Mouse (Mus musculus) ES-CJ7 (cell line): Measurements from ENCODE around the gene Pik3cd.
A peak's percentile ranks its signal among the peaks of the same experiment; 100 is the strongest.

Experiments
- DNase-seq: peaks from one replicate; pipeline ENCODE4 v3.0.0; 2011; ENCODE audit warnings: low read depth, low spot score

The Pik3cd gene

DNA sequence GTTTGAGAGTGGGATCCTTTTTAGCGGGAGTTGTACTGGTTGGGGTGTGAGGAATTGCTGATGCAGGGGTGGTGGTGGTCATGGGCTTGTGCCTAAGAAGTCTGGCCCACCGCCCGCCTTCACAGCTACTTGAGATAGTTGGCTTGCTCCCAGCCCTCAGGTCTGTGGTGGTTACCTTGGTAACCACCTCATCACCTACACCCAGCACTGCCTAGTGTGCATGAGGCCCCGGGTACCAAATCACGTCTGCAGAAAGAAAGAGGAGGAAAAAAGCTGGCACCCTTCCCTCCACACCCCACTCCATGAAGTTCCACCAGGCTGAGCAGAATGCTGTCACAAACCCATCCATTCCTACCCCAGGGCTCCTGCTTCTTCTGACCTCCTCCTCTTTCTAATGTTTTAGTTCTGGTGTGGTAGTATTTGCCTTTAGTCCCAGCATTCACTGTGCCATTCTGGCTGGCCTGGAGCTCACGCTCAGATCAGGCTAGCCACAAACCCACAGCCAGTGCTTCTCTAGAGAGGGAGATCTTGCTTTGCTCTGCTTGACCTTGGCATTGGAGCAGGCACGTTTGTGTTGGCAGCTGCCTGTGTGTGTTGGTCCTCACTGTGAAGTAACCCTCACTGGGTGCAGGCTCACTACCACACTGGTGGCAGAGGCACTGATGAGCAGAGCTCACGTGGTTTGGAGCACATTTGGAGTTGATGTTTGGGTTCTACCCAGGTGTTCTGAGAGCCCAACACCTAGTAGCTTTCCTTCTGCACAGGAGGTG, 92.9 kb downstream of the Pik3cd start:
- DNase-seq: no peak

DNA sequence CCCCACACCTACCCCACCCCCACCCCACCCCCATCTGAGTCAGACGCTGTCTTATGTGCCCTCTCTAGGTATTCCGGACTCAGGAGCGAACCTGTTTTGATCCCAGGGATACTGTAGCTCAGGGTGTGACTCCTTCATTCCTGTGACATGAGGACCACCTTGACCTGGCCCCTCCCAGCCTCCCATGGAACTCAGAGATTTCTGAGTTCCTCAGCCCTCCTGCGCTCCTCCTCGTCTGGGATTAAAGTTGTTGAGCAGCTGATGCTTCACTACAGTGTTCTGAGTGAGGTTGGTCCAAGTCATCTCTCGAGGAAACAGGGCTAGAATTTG, 94.1 kb downstream of the Pik3cd start:
- no peak for DNase-seq

DNA sequence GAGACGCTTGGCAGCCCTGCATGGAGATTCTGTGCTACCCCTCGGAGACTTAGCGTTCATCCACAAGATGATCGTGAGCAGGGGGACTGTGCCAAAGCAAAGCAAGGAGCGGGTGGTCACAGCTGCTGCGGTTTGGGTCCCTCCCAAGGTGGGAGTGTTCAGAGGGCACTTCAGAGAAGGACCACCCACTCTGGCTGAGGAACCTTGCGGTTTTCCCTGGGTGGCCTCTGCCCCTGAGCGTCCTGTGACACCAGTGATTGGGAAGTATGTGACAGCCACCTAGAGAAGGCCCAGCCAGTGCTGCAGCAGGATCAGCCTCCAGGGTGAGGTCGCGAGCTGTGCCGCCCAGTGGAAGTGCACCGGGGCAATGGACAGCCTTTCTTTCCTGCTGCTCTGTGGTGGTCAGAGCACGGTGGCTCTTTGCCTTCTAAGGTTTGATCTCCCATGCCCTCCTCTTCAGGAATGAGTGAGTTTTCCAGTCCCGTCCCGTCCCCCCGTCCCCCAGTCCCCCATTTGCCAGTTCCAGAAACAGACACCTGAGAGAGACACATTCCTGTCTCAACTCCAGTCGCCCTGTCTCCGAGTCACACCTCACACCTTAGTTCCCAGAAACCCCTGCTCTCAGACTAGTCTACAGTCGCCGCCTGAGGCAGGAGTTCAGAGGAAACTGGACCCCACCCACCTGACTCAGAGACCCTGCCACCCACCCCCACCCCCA, 94.6 kb downstream of the Pik3cd start:
- peak; percentile 87 for DNase-seq

DNA sequence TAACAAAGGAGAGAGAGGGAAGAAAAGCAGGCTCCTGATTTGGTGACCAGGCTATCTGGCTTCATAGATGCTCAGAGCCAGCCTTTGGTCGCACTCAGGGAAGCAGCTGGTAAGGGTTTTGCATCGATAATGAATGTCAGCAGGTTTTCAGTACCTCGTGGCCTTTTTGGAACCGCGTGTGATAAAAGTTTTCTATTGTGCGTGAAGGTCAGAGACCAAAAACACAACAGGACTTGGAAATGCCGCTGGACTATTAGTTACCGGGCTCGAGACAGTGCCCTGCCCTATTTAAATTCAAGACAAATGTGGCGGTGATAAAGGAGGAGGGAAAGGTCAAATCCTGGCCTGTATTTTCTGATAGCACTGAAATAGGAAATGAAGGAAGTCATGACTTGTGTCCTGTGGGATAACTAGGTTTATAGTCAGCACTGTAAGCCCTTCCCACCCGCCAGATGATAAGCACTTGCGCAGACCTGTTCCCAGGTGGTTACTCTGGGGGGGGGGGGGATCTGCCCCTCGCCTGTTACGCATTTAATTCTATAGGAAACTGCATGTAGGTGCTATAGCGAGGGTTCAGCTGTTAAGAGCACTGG, 95.5 kb downstream of the Pik3cd start:
- no peak for DNase-seq

DNA sequence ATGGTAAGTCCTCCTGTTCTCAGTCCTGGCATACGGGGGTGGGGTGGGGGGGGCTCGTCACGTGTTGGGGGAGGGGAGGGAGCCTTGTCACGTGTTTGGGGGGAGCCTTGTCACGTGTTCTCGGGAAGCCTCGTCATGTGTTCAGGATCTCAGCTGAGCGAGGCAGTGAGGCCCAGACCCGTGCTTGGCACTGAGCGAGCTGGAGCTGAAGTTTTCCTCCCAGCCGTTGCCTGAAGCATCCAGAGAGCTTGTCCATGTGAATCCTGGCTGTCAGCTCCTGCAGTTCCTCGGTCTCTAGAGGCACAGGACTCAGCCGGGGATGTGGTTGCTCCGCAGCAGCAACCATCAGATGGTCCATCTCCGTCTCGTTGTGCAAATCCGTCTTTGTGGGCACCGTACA, 96.3 kb downstream of the Pik3cd start:
- DNase-seq: no peak

DNA sequence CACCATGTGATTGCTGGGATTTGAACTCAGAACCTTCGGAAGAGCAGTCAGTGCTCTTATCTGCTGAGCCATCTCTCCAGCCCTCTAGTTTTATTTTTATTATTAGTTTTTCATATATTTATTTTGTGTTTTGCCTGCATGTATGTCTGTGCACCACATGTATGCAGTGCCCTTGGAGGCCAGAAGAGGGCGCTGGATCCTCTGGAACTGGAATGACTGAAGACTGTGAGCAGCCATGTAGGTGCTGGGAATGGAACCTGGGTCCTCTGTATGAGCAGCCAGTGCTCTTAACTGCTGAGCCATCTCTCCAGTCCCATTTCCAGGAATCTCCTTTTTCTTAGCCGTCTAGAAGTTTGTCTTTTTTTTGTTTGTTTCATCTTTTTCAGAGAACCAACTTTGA, 97.9 kb downstream of the Pik3cd start:
- peak; percentile 62 for DNase-seq

DNA sequence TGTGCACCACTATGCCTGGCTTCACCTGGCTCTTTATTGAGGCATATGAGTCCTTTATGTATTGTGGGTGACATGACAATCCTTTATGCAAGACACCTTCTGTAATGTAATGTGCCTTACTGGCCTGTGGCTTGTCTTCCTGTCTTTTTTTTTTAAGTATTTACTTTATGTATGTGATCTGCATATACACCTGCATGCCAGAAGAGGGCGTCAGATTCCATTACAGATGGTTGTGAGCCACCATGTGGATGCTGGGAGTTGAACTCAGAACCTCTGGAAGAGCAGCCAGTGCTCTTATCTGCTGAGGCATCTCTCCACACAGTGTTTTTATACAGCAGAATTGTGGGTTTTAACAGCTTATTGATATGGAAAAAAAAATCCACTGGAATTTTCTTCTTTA, 98.5 kb downstream of the Pik3cd start:
- DNase-seq: no peak

DNA sequence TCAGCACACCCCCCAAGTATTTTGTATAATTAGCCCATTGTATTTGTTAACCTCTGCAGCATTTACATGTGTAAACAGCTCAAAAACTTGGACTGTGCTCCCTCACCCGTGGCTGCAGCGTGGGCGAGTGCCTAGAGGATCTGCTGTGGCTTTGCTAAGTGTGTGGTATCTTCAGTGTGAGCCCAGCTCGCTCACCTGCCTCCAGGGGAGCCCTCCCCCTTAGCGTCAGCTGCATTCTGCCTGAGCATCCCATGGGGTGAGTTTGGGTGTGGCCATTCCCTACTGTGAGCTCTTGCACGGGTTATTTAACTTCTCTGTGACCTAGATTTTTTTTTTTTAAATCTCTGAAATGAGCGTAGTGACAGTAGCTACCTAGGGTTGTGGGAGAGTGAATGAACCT, 100.1 kb downstream of the Pik3cd start:
- DNase-seq: peak; percentile 72

DNA sequence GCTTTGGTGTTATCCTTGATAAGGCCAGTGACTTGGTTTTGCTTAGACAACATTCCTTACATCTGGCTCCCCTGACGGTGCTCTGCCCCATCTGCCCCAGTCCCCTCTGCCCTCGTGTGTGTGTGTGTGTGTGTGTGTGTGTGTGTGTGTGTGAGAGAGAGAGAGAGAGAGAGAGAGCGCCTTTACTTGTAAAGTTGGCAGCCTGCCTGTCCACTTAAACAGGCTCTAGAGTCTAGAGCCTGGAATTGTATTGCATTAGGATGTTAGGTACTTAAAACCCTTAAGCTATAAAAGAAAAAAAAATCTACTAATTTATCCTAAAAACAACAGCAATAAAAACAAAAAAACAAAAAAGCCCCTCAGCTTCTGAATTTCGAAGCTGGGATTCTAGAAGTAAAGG, 100.9 kb downstream of the Pik3cd start:
- DNase-seq: no peak

DNA sequence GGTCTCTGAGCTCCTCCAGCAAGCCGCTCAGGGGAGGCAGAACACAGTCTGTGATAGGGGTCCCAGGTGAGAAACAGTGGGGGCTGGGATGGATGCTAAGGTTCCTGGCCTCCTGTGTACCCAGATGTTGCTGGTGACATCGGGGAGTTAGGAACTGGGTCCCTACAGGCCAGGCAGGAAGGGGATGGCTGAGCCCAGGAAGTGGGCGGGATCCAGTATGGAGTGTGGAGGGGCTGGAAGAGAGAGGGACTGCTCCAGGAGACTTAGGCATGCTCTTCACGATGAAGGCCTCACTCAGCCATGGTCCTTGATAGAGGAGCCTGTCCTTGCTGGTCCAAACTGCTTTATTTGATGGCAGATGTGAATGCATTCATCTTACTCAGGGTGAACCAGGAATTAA, 102.2 kb downstream of the Pik3cd start:
- DNase-seq: peak; percentile 32

DNA sequence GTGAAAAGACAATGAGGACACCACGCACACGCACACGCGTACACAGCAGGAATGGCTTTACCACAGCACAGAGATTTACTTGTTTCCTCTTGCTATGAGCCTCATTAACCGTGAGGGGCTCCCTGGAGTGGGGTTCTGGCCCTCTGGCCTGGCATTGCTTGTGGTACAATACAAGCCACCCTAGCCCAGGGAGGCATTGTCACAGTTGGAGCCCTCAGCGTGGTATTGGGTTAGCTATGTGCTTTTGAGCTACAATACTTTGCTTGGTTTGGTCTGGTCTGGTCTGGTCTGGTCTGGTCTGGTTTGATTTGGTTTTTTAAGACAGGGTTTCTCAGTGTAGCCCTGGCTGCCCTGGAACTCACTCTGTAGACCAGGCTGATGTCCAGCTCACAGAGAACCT, 102.8 kb downstream of the Pik3cd start:
- DNase-seq: peak; percentile 61
